In genomic region chr3:60602923-60603549, GRCm38 (mm10) we compare ENCODE assay signal across 13 mouse cellular contexts.
DNase-seq lines count a peak whose midpoint lies in the region; ATAC-seq lines count a peak whose summit lies in the region.
"Had no signal": no experiment of that assay in that cellular context is flagged by ENCODE, and none has a peak within 500 bp of the region (broad histone marks: within the 10 kb centered on the region; RNA-seq: fewer than 3 reads in every experiment).

No protein-coding gene starts in this region.

- no peaks in the 10 kb centered on the region for H3K36me3 ChIP-seq in heart, embryonic 15.5 days
- peaks cover 2% of the 10 kb centered on the region for H3K36me3 ChIP-seq in liver, embryonic 16.5 days (ENCODE audit: control insufficient read depth, insufficient read depth)

- peak overlapping the region; percentile 28 for H3K27ac ChIP-seq in heart, embryonic 15.5 days
- peak overlapping the region; percentile 75 for H3K27ac ChIP-seq in liver, embryonic 16.5 days (ENCODE audit: low read length)
- H3K27ac ChIP-seq: limb, embryonic 10.5 days; macrophage had no signal

- no peaks in the 10 kb centered on the region for H3K27me3 ChIP-seq in heart, embryonic 15.5 days
- H3K27me3 ChIP-seq in liver, embryonic 16.5 days (ENCODE audit: control insufficient read depth, insufficient read depth, low read depth, low read length) = no peaks in the 10 kb centered on the region

- ATAC-seq in heart, embryonic 15.5 days (replicated peaks; ENCODE audit: insufficient number of reproducible peaks, insufficient read depth, low FRiP score, low read depth) = peak; percentile 67; the same call in 1 of the 2 replicates
- peak; percentile 59 for ATAC-seq in CD4-positive, CD25-positive, alpha-beta regulatory T cell, adult 4 months
- ATAC-seq in common myeloid progenitor, adult 5-6 weeks (replicated peaks; ENCODE audit: low read depth, poor library complexity, severe bottlenecking) = peak; percentile 64
- ATAC-seq in liver, embryonic 16.5 days (ENCODE audit: low read depth) = peak; percentile 94

- whole genome bisulfite sequencing in heart, embryonic 15.5 days = 28% methylated on average over 4 of the region's 4 CpGs
- 37% methylated on average over 4 of the region's 4 CpGs for WGBS in liver, embryonic 16.5 days (ENCODE audit: insufficient replicate concordance)

- intact Hi-C loops in heart, postnatal 25 days (cut with DNase I) = loop anchor here (5.0 to 10.0 kb wide), 4 partner anchors 76 to 196 kb away; no protein-coding TSS in a partner anchor

- peaks cover 29% of the 10 kb centered on the region for H3K4me1 ChIP-seq in heart, embryonic 15.5 days (replicated peaks)
- peaks cover 26% of the 10 kb centered on the region for H3K4me1 ChIP-seq in liver, embryonic 16.5 days (ENCODE audit: control insufficient read depth, low read depth, low read length)

- H3K9me3 ChIP-seq in heart, embryonic 15.5 days (replicated peaks) = no peaks in the 10 kb centered on the region
- no peaks in the 10 kb centered on the region for H3K9me3 ChIP-seq in liver, embryonic 16.5 days (replicated peaks; ENCODE audit: control insufficient read depth, low read length)
- H3K9me3 ChIP-seq: limb, embryonic 10.5 days had no signal

- no peak for DNase-seq in heart, postnatal 25 days (ENCODE audit: low spot score)
- no peak for DNase-seq in right cerebral cortex, postnatal 10 days (ENCODE audit: low spot score in 2 of 2)
- DNase-seq in urinary bladder, postnatal 14 days (ENCODE audit: low spot score) = no peak
- no peak for DNase-seq in adrenal gland, postnatal 36 days
- DNase-seq: heart, adult 11 months; kidney, postnatal 14 days; right cerebral cortex, postnatal 14 days had no signal

- H3K4me3 ChIP-seq in heart, embryonic 15.5 days = no peak overlapping the region
- H3K4me3 ChIP-seq in liver, embryonic 16.5 days (ENCODE audit: low read depth, low read length) = no peak overlapping the region
- H3K4me3 ChIP-seq: limb, embryonic 10.5 days had no signal

- no peak overlapping the region; the same call in 1 of the 2 replicates for H3K4me2 ChIP-seq in heart, embryonic 15.5 days
- peak overlapping the region; percentile 44; the same call in 1 of the 2 replicates for H3K4me2 ChIP-seq in liver, embryonic 16.5 days (ENCODE audit: low read depth, low read length)

- H3K9ac ChIP-seq in heart, embryonic 15.5 days = no peak overlapping the region
- H3K9ac ChIP-seq in liver, embryonic 16.5 days (ENCODE audit: low read depth, low read length) = no peak overlapping the region
